Mouse (Mus musculus): ENCODE measurements around the gene Jade3. TPM values are rescaled to one million over a fixed set of nuclear protein-coding genes. Genes with fewer than 3 reads are reported as not detected.
A peak's percentile ranks its signal among the peaks of the same experiment; 100 is the strongest.
"Not testable (repeated sequence)": the region's sequence is repeated elsewhere in the genome, so short reads cannot be mapped to it uniquely, and the experiment has no call there.

Jade3 gene
- polyA plus RNA-seq (2015; fragmentation: Nextera tagmentation; extraction: Ambion mirVana), result 5.8 and 6.0 TPM in 2 replicates

DNA sequence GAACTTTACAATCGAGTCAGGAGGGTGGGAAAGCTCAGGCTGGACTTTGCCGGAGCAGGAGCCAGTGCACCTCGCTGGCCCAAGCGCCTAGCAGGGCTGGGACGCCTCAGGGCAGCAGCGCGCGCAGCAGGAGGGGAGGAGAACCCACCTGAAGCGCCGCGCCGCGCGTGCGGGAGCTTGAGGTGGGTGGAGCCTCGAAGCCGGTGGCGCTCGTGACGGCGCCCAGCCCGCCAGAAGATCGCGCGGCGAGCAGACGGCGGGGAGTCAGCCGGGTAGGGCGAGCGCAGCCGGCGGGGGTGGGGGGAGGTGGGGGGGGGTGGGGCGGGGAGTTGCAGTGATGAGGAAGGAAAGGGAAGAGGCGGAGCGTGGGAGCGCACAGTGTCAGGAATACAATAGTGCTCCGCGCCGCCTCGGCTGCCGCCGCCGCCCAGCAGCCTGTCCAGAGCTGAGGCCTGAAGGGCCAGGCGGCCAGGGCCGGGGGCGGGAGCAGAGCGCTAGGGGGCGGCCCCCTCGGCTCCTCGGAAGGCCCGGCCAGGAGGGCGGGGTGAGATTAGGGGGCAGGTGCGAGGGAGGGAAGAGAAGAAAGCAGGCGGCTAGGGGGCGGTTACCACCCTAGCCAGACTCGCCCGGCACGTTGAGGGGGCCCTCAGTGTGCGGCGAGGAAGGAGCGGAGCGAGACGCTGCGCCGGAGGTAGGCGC, at the start of gene Jade3:
Jade3 (plus strand) TSS at position 549 of the 699 bp plus-strand sequence.
- 16% methylated on average over 44 of the region's 67 CpGs for WGBS (ENCODE audit: insufficient replicate concordance)
- ATAC-seq (ENCODE audit: insufficient read depth), result peak; percentile 89
- H3K36me3 ChIP-seq (replicated peaks), result 0 out of 2 replicates have a peak, but pooled peaks cover 4% of the 10 kb centered on the region
- peak within 1 kb of the TSS; percentile 70 for H3K9ac ChIP-seq
- H3K27me3 ChIP-seq, result no peaks in the 10 kb centered on the region
- peak within 1 kb of the TSS; percentile 82 for H3K4me2 ChIP-seq
- no peaks in the 10 kb centered on the region for H3K9me3 ChIP-seq (replicated peaks)
- peak within 1 kb of the TSS; percentile 70 for H3K4me3 ChIP-seq (replicated peaks)
- H3K27ac ChIP-seq (replicated peaks), result peak within 1 kb of the TSS; percentile 83
- peaks cover 6% of the 10 kb centered on the region; the same call in 1 of the 2 replicates for H3K4me1 ChIP-seq (replicated peaks)

DNA sequence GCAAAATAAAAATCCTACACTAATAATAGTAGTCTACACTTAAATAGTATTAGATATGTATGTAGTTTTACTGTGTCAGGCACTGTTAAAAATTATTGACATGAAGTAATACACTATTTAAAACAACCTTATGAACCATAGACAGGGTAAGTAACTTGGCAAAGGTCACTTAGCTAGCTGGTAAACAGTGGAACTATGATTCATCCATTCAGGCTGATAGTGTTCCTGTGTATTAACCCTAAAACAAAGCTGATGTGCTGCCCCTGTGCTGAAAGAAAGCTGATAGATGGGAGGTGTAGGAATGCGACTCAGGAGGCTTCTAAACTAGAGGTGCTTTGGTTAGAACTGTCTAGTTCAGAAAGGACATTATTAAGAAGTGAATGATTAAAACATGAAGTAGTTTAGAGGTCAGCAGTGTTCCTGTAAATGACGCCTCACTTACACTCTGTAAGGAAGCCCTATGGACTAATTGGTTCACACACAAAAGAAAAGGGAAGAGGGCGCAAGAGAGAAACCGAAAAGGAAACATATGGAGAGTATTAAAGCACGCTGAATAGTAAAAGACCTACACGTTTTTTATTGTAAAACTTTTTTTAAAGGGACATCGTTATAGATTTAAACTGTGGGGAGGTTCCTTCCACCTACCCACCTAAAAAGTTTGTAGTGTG, 46.0 kb upstream of the Jade3 start:
- WGBS (ENCODE audit: insufficient replicate concordance), result 61% methylated on average over 7 of the region's 7 CpGs
- Histone ChIP-seq H3K9me3 (replicated peaks) (no peaks in the 10 kb centered on the region), H3K4me1 (replicated peaks) (no peaks in the 10 kb centered on the region), H3K9ac (no peak overlapping the region), H3K27me3 (no peaks in the 10 kb centered on the region), H3K4me2 (no peak overlapping the region), H3K27ac (replicated peaks) (no peak overlapping the region), H3K4me3 (replicated peaks) (no peak overlapping the region), H3K36me3 (replicated peaks) (peaks cover 10% of the 10 kb centered on the region; the same call in 1 of the 2 replicates)
- no peak for ATAC-seq (ENCODE audit: insufficient read depth)

DNA sequence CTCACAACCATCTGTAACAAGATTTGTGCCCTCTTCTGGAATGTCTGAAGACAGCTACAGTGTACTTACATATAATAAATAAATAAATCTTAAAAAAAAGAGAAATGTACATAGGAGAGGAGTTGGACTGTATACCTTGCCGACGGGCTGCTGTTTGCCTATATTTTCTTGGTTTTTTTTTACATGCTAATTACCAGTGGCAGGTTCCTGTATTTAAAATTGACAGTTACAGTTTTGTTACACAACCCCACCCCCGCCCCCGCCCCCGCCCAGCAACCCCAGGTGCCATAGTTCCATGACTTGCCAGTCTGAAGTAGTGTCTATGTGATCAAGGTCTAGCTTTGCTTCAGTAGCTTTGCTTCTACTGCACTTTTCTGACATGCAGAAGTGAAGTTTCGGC, 43.2 kb upstream of the Jade3 start:
- peaks cover 7% of the 10 kb centered on the region; the same call in 1 of the 2 replicates for H3K36me3 ChIP-seq (replicated peaks)
- no peak overlapping the region for H3K4me3 ChIP-seq (replicated peaks)
- no peak for ATAC-seq (ENCODE audit: insufficient read depth)
- H3K9me3 ChIP-seq (replicated peaks), result no peaks in the 10 kb centered on the region
- H3K4me2 ChIP-seq, result no peak overlapping the region
- H3K27ac ChIP-seq (replicated peaks), result no peak overlapping the region
- no peak overlapping the region for H3K9ac ChIP-seq
- WGBS (ENCODE audit: insufficient replicate concordance), result 69% methylated on average over 6 of the region's 6 CpGs
- no peaks in the 10 kb centered on the region for H3K4me1 ChIP-seq (replicated peaks)
- H3K27me3 ChIP-seq, result no peaks in the 10 kb centered on the region

DNA sequence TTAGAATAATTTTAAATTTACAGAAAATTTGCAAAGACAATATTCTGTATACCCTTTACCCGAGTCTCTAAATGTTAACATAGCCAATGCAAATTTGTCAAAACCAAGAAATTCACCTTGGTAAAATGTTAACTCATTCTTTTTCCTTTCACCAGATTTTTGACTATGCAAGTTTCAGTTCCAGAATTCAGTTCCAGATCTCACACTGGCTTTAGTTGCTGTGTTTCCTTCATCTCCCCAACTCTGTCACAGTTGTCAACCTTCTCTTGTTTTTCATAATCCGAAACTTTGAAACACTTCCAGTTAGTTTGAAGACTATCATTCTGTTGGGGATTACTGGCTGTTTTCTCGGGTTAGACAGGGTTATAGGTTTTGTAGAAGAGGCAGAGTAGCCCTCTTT, 38.5 kb upstream of the Jade3 start:
- no peak for ATAC-seq (ENCODE audit: insufficient read depth)
- WGBS (ENCODE audit: insufficient replicate concordance), result 62% methylated on average over 3 of the region's 3 CpGs
- H3K36me3 ChIP-seq (replicated peaks), result peaks cover 5% of the 10 kb centered on the region; the same call in 1 of the 2 replicates

DNA sequence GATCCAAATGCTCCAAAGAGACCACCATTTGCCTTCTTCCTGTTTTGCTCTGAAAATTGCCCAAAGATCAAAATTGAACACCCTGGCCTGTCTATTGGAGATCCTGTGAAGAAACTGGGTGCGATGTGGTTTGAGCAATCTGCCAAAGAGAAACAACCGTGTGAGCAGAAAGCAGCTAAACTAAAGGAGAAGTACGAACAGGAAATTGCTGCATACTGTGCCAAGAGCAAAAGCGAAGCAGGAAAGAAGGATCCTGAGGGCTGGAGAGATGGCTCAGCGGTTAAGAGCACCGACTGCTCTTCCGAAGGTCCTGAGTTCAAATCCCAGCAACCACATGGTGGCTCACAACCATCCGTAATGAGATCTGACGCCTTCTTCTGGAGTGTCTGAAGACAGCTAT, 33.5 kb upstream of the Jade3 start:
- ATAC-seq (ENCODE audit: insufficient read depth); H3K4me3 ChIP-seq (replicated peaks); H3K36me3 ChIP-seq (replicated peaks); H3K27me3 ChIP-seq; H3K9ac ChIP-seq; H3K4me1 ChIP-seq (replicated peaks); H3K9me3 ChIP-seq (replicated peaks); H3K4me2 ChIP-seq; H3K27ac ChIP-seq (replicated peaks): not testable (repeated sequence)
- 72% methylated on average over 9 of the region's 9 CpGs for WGBS (ENCODE audit: insufficient replicate concordance)

More for the DNA sequence above, 38.5 kb upstream of the Jade3 start:
- H3K4me2 ChIP-seq, result no peak overlapping the region
- no peaks in the 10 kb centered on the region for H3K9me3 ChIP-seq (replicated peaks)
- no peaks in the 10 kb centered on the region for H3K27me3 ChIP-seq
- no peak overlapping the region for H3K9ac ChIP-seq
- no peak overlapping the region for H3K27ac ChIP-seq (replicated peaks)
- H3K4me1 ChIP-seq (replicated peaks), result no peaks in the 10 kb centered on the region
- no peak overlapping the region for H3K4me3 ChIP-seq (replicated peaks)

DNA sequence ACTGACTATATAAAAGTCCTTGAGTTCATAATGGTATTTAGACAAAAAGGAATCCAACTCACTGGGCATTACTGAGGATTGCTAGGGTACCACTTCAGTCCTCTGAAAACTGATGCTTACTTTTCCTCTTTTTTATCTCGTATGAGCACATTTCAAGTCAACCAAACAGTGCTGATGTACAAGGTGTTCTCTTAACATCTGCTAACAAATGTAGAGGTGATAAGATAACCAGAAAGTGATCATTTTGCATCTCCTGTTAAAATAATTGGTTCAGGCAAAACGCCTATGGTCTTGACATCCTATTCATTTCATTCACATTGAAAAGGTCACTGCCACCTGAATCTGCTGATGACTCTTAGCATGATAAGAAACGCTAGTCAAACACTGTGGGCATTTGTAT, 32.5 kb upstream of the Jade3 start:
- no peak overlapping the region for H3K9ac ChIP-seq
- H3K9me3 ChIP-seq (replicated peaks), result no peaks in the 10 kb centered on the region
- H3K36me3 ChIP-seq (replicated peaks), result no peaks in the 10 kb centered on the region
- H3K4me2 ChIP-seq, result no peak overlapping the region
- H3K27ac ChIP-seq (replicated peaks), result no peak overlapping the region
- no peaks in the 10 kb centered on the region for H3K4me1 ChIP-seq (replicated peaks)
- H3K27me3 ChIP-seq, result no peaks in the 10 kb centered on the region
- WGBS (ENCODE audit: insufficient replicate concordance), result 40% methylated on average over 3 of the region's 3 CpGs
- H3K4me3 ChIP-seq (replicated peaks), result no peak overlapping the region
- no peak for ATAC-seq (ENCODE audit: insufficient read depth)

DNA sequence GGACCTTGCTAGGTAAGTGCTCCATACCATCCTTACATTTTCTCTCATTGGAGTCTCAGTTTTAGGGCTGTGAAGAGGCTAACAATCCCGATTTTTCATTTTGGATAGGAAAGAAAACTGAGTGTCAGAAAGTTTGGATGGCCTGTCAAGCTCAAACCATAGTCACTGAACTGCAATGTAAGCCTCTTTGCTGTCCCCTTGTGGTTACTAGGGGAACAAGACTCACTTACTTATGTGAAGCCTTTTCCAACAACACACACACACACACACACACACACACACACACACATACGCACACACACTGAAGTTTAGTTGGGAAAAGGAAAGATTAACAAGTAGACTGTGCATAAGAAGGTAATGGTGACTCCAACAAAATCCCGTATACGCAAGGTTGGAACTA, 21.4 kb upstream of the Jade3 start:
- H3K9me3 ChIP-seq (replicated peaks), result no peaks in the 10 kb centered on the region
- H3K27ac ChIP-seq (replicated peaks), result no peak overlapping the region
- no peaks in the 10 kb centered on the region for H3K36me3 ChIP-seq (replicated peaks)
- no peak overlapping the region for H3K4me2 ChIP-seq
- WGBS (ENCODE audit: insufficient replicate concordance), result 72% methylated on average over 4 of the region's 4 CpGs
- H3K4me3 ChIP-seq (replicated peaks), result no peak overlapping the region
- no peaks in the 10 kb centered on the region for H3K27me3 ChIP-seq
- no peaks in the 10 kb centered on the region for H3K4me1 ChIP-seq (replicated peaks)
- no peak overlapping the region for H3K9ac ChIP-seq
- no peak for ATAC-seq (ENCODE audit: insufficient read depth)

DNA sequence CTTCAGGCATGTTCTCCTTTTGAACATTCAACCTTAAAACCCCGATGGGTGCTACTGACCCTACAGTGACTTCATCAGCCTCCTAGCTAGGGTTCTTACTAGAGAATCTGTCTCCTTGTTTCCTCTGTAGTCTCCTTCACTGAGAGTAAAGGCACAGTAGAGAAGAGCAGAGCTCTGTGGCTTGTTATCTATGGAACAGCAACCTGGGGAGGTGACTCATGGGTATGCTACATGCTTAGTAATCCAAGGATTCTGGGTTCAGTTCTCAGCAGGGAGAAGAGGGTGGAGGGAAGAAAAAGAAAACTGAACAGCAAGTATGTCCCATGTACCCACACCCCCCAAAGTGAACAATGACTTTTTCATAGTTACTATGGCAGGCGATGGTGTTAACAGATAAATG, 18.6 kb upstream of the Jade3 start:
- Histone ChIP-seq H3K9me3 (replicated peaks) (no peaks in the 10 kb centered on the region), H3K4me1 (replicated peaks) (peaks cover under 1% of the 10 kb centered on the region; the same call in 1 of the 2 replicates), H3K4me2 (no peak overlapping the region), H3K9ac (no peak overlapping the region), H3K27me3 (no peaks in the 10 kb centered on the region), H3K36me3 (replicated peaks) (no peaks in the 10 kb centered on the region), H3K4me3 (replicated peaks) (no peak overlapping the region), H3K27ac (replicated peaks) (no peak overlapping the region)
- no peak for ATAC-seq (ENCODE audit: insufficient read depth)
- 83% methylated on average over 2 of the region's 2 CpGs for WGBS (ENCODE audit: insufficient replicate concordance)

DNA sequence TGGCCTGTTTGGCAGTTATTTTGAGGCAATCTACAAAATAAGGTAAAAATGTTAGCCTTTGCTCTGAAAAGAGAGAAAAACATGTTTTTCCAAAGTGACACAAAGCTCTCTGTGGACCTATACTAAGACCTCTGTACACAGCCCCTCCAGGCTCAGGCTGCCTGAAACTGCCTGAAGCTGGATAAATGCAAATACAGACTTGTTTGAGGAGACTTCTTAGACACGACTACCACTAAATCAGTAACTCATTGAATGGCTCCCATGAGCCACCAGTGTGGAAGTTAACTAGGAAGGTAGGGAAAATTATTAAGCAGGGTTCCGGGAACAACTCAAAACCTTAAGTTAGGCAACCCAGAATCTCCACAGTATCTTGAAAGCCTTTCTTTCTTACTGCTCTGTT, 17.8 kb upstream of the Jade3 start:
- Histone ChIP-seq H3K4me3 (replicated peaks) (no peak overlapping the region), H3K36me3 (replicated peaks) (no peaks in the 10 kb centered on the region), H3K9me3 (replicated peaks) (no peaks in the 10 kb centered on the region), H3K27ac (replicated peaks) (0 out of 2 replicates have a peak overlapping the region, but pooled peaks have one; percentile 19), H3K9ac (no peak overlapping the region), H3K4me1 (replicated peaks) (peaks cover 8% of the 10 kb centered on the region; the same call in 1 of the 2 replicates), H3K4me2 (no peak overlapping the region), H3K27me3 (no peaks in the 10 kb centered on the region)
- no peak for ATAC-seq (ENCODE audit: insufficient read depth)
- 57% methylated on average over 2 of the region's 2 CpGs for WGBS (ENCODE audit: insufficient replicate concordance)

DNA sequence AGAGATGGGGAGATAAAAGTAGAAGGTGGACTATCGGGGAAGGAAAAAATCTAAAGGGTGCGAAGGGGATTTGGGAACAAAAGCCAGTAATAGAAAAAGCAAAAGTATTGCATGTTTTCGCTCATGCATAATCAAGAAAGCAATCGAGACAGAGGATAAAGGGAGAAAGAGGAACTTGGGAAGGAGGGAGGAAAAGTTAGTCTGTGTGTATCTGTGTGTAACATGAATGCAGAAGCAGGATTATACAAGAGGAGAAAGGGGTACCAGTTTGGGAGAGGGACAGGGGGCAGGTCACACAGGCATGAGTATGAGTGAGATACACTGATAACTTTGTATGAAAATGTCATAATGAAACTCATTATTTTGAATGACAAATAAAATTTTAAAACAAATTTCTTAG, 14.1 kb upstream of the Jade3 start:
- Histone ChIP-seq H3K4me1 (replicated peaks) (peaks cover 9% of the 10 kb centered on the region; the same call in 1 of the 2 replicates), H3K27ac (replicated peaks) (no peak overlapping the region), H3K9ac (no peak overlapping the region), H3K27me3 (no peaks in the 10 kb centered on the region), H3K9me3 (replicated peaks) (no peaks in the 10 kb centered on the region), H3K4me3 (replicated peaks) (no peak overlapping the region), H3K4me2 (no peak overlapping the region), H3K36me3 (replicated peaks) (no peaks in the 10 kb centered on the region)
- 72% methylated on average over 4 of the region's 4 CpGs for WGBS (ENCODE audit: insufficient replicate concordance)
- no peak for ATAC-seq (ENCODE audit: insufficient read depth)

DNA sequence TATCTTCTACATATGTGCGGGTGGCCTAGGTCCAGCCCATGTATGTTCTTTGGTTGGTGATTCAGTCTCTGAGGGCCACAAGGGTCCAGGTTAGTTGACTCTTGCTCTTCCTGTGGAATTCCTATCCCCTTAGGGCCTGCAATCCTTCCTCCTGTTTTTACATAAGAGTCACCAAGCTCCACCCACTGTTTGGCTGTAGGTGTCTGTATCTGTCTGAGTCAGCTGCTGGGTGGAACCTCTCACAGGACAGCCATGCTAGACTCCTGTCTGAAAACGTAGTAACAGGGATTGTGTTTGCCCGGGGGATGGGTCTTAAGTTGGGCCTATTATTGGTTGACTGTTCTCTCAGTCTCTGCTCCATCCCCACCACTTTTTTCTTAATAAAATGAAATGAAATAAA, 13.3 kb upstream of the Jade3 start:
- H3K27me3 ChIP-seq, result no peaks in the 10 kb centered on the region
- ATAC-seq (ENCODE audit: insufficient read depth), result peak; percentile 84
- no peaks in the 10 kb centered on the region for H3K9me3 ChIP-seq (replicated peaks)
- H3K27ac ChIP-seq (replicated peaks), result no peak overlapping the region
- peaks cover 9% of the 10 kb centered on the region; the same call in 1 of the 2 replicates for H3K4me1 ChIP-seq (replicated peaks)
- H3K9ac ChIP-seq, result no peak overlapping the region
- no peaks in the 10 kb centered on the region for H3K36me3 ChIP-seq (replicated peaks)
- no peak overlapping the region for H3K4me3 ChIP-seq (replicated peaks)
- WGBS (ENCODE audit: insufficient replicate concordance), result 54% methylated on average over 3 of the region's 3 CpGs
- no peak overlapping the region for H3K4me2 ChIP-seq
